Mouse (Mus musculus) heart, adult 2 months (tissue): ENCODE results near the gene Cfp. TPM values are rescaled to one million over a fixed set of nuclear protein-coding genes. Genes with fewer than 3 reads are reported as not detected.
A peak's percentile ranks its signal among the peaks of the same experiment; 100 is the strongest.

Experiments used
- DNase-seq, 2 experiments: peaks; one replicate each; pipeline ENCODE4 v3.0.0; 2021
- H3K27ac ChIP-seq: fragments of 200-600 bp; 2 replicates; pipeline ENCODE4 v1.8.1; 2022
- H3K27me3 ChIP-seq: fragments of 200-500 bp; 2 replicates; pipeline ENCODE4 v1.6.1; 2012; ENCODE audit warnings: mild to moderate bottlenecking, low read length, inconsistent platforms, mixed read lengths; ENCODE audit not compliant: control insufficient read depth, insufficient read depth
- H3K36me3 ChIP-seq: fragments of 200-500 bp; 2 replicates; pipeline ENCODE4 v1.6.1; 2012; ENCODE audit warnings: low read length, inconsistent platforms; ENCODE audit not compliant: control insufficient read depth, insufficient read depth
- H3K4me1 ChIP-seq: fragments of 200-500 bp; 2 replicates; pipeline ENCODE4 v1.6.1; 2011; ENCODE audit warnings: low read length; ENCODE audit not compliant: control insufficient read depth, insufficient read depth
- H3K4me3 ChIP-seq: fragments of 200-600 bp; 2 replicates; pipeline ENCODE4 v1.8.1; 2022
- H3K79me2 ChIP-seq: fragments of 200-500 bp; replicated peaks from 2 replicates; pipeline ENCODE4 v1.6.1; 2012; ENCODE audit warnings: mild to moderate bottlenecking, inconsistent platforms, low read length, moderate library complexity, mixed read lengths; ENCODE audit not compliant: control insufficient read depth, insufficient read depth
- H3K9ac ChIP-seq: fragments of 200-500 bp; 2 replicates; pipeline ENCODE4 v1.6.1; 2012; ENCODE audit warnings: low read depth, mild to moderate bottlenecking, control low read depth, inconsistent platforms, low read length, mixed read lengths
- CTCF ChIP-seq: fragments of 200-600 bp; IDR thresholded peaks from 2 replicates; pipeline ENCODE4 v1.8.1; 2022; ENCODE audit warnings: antibody characterized with exemption, mild to moderate bottlenecking, moderate library complexity
- EP300 ChIP-seq: fragments of 200-500 bp; IDR thresholded peaks from 2 replicates; pipeline ENCODE4 v1.6.1; 2011; ENCODE audit warnings: low read depth, low read length, control low read depth; ENCODE audit not compliant: insufficient read depth
- POLR2A ChIP-seq: fragments of 200-500 bp; IDR thresholded peaks from 2 replicates; pipeline ENCODE4 v1.6.1; 2011; ENCODE audit warnings: mild to moderate bottlenecking, low read depth, low read length, control low read depth; ENCODE audit not compliant: insufficient read depth
- WGBS: fragments of 180-500 bp; shearing (Covaris S2); methylation state at CpG from one replicate; pipeline ENCODE4 v1.1.7; 2018; 5-methylcytosine and 5-hydroxymethylcytosine counted together
- intact Hi-C: fragments of 180-260 bp; cut with DNase I; formaldehyde crosslinking; loops from one replicate; pipeline ENCODE4 v1.15.1; 2025
- polyA plus RNA-seq: library from polyadenylated mRNA; depleted of rRNA; stranded (reverse); fragments of >200 nt; gene quantifications from 2 replicates; pipeline ENCODE4 v1.2.3, GENCODE M21; 2012
- total RNA-seq, 2 experiments: library from RNA; stranded (reverse); gene quantifications; 2 replicates each; pipeline ENCODE4 v1.2.3; 2021

Gene Cfp
- total and polyA plus RNA-seq, 3 experiments = 7.9 to 12.8 (median 12.2) TPM

DNA sequence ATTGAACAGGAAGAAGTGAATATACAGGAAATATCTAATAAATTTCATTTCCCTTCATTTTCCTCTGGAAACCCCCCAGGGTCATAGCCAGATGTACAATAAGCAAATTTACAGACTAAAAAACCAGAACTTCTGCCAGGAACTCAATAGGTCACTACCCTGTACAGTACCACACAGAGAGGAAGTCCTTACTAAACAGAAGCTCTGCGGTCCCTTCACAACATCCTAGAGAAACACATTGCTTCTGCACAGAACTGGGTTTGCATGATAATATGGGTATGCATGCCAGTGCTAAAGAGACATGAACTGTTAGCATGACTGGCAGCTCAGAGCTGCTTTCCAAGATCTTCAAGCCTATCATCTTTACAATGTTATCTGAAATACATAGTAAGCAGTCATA, 1.5 kb downstream of the Cfp start:
- Histone ChIP-seq H3K4me3 (no peak overlapping the region), H3K27ac (no peak overlapping the region), H3K9ac (no peak overlapping the region), H3K27me3 (no peaks in the 10 kb centered on the region), H3K4me1 (no peaks in the 10 kb centered on the region), H3K79me2 (no peaks in the 10 kb centered on the region), H3K36me3 (no peaks in the 10 kb centered on the region)
- intact Hi-C loops = no loop called here
- TF ChIP-seq POLR2A (no peak), CTCF (no peak), EP300 (no peak)
- DNase-seq = no peak
- WGBS = 75% methylated on average over 1 of the region's 1 CpGs

DNA sequence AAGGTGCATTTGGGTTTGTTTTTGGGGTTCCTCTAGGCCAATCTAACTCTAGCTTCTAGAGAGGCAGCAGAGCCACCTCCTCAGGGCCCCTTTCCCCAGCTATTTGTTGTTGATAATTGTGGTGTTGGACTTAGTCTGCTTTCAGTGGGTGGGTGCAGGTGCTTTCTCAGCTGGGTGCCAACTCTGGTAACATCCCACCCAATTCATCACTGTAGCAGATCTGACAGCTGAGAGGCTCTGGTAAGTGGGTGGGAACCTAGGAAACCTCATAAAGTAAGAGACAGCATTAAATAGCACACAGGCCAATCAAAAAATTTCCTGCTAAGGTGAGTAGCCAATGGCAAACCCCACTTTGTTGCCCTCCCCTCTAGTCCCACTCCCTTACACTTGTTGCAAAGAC, 6.4 kb downstream of the Cfp start:
- H3K27ac ChIP-seq = no peak overlapping the region
- no peaks in the 10 kb centered on the region for H3K4me1 ChIP-seq
- no peaks in the 10 kb centered on the region for H3K79me2 ChIP-seq
- no peak for DNase-seq
- no peak overlapping the region for H3K9ac ChIP-seq
- no peak overlapping the region for H3K4me3 ChIP-seq
- H3K27me3 ChIP-seq = 0 out of 2 replicates have a peak, but pooled peaks cover 2% of the 10 kb centered on the region
- TF ChIP-seq POLR2A (no peak), CTCF (no peak), EP300 (no peak)
- intact Hi-C loops = no loop called here
- H3K36me3 ChIP-seq = no peaks in the 10 kb centered on the region

DNA sequence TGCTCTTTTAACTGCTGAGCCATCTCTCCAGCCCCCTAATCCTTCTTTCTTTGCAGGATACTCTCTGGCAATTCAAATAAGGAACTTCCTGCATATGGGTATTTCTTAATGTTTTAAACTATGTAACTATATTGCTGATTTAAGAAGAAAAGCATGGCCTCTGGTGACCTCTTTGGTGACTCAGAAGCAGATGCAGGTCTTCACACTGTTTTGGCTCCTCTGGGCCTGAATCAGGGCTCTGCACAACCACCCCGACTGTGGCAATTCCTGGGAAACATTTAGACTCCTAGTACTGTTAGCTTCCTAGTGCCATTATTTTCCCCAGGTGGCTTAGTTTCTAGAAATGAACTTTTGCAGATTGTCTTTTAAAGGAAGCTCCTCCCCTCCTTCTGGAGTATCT, 7.8 kb downstream of the Cfp start:
- no peaks in the 10 kb centered on the region for H3K36me3 ChIP-seq
- intact Hi-C loops = no loop called here
- 0 out of 2 replicates have a peak, but pooled peaks cover 2% of the 10 kb centered on the region for H3K27me3 ChIP-seq
- H3K4me1 ChIP-seq = no peaks in the 10 kb centered on the region
- DNase-seq = no peak
- WGBS = 65% methylated on average over 1 of the region's 1 CpGs
- H3K9ac ChIP-seq = no peak overlapping the region
- H3K27ac ChIP-seq = no peak overlapping the region
- TF ChIP-seq EP300 (no peak), CTCF (no peak), POLR2A (no peak)
- no peaks in the 10 kb centered on the region for H3K79me2 ChIP-seq
- no peak overlapping the region for H3K4me3 ChIP-seq

DNA sequence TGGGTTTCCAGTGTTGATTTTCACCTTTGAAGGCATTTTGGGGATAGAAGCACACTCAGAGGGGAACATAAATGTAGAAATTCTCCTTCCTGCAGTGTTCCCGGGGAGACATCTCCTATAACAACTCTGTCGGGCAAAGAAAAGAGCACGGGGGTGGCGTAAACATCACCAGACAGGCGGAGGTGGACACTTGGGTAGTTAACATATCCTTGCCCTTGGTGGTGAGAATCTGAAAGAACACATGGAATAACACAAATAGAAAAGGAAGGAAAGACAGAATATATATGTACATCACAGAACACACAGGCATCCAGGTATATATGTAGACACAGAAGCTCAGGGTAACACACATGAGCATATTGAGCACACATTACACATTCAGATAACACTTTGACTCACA, 10.0 kb downstream of the Cfp start:
- Histone ChIP-seq H3K79me2 (no peaks in the 10 kb centered on the region), H3K27ac (no peak overlapping the region), H3K27me3 (0 out of 2 replicates have a peak, but pooled peaks cover 2% of the 10 kb centered on the region), H3K36me3 (no peaks in the 10 kb centered on the region), H3K9ac (no peak overlapping the region), H3K4me3 (no peak overlapping the region), H3K4me1 (no peaks in the 10 kb centered on the region)
- DNase-seq = no peak
- TF ChIP-seq POLR2A (no peak), CTCF (no peak), EP300 (no peak)
- intact Hi-C loops = no loop called here
- 42% methylated on average over 5 of the region's 5 CpGs for WGBS

DNA sequence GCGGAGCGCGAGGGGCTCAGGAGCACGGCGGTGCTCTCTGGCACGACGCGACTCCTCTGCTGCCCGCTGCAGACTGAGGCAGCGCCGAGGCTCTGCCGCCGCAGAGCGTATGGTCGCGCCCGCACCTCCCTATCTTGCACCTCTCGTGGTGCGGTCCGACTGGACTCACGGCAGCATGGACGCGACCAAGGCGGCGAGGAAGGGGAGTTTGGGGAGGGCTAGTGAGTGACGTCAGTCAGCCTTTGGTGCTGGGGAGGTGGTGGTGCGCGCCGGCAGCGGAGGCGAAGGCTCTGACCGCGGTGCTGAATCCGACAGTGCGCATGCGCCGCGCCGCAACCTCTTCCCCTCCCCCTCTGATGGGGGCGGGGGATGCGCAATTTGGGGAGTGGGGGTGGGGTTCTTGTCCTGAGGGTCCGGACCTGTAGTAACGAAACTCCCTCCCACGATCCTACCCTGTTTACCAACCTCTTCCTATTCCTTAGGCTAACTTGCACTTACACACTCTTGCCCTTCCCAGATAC, 10.5 kb downstream of the Cfp start, which contains the start of gene Syn1:
TSS of gene Syn1 (minus strand) at position 161 of the 521 bp plus-strand sequence.
- no peaks in the 10 kb centered on the region for H3K36me3 ChIP-seq
- 18% methylated on average over 44 of the region's 44 CpGs for WGBS
- TF ChIP-seq CTCF (no peak), POLR2A (no peak), EP300 (no peak)
- peak within 1 kb of the TSS; percentile 35; the same call in 1 of the 2 replicates for H3K4me3 ChIP-seq
- no peaks in the 10 kb centered on the region for H3K4me1 ChIP-seq
- H3K79me2 ChIP-seq = no peaks in the 10 kb centered on the region
- peak within 1 kb of the TSS; percentile 29 for H3K9ac ChIP-seq
- no peak within 1 kb of the TSS for H3K27ac ChIP-seq
- 0 out of 2 replicates have a peak, but pooled peaks cover 2% of the 10 kb centered on the region for H3K27me3 ChIP-seq
- intact Hi-C loops = no loop called here
- peak; percentile 66 to 80 for DNase-seq

DNA sequence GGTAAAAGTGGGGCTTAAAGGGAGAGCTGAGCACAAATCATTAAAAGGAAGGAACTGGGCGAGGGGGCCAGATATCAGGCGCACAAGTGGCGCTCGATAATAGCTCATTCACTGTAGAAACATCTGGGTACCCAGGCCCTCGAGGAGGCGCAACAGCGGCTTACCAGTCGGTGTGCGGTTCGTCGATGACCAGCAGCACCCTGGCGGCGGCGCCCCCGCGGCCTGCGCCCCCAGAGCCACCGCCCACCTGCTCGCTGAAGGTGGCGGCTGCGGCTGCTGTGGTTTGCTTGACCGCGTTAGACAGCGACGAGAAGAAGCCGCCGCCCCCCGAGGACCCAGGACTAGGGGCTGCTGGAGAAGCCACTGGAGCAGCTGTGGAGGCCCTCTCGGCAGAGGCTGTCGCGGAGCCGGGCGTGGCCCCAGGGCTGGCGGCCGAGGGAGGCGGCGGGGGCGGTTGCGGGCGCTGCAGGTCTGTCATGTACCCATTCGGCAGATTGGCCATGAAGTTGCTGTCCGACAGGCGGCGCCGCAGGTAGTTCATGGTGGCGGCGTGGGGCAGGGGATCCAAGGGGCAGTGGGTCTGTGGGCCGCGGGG, 11.0 kb downstream of the Cfp start:
- H3K4me3 ChIP-seq = peak overlapping the region; percentile 35; the same call in 1 of the 2 replicates
- no peaks in the 10 kb centered on the region for H3K79me2 ChIP-seq
- peak overlapping the region; percentile 29 for H3K9ac ChIP-seq
- H3K4me1 ChIP-seq = no peaks in the 10 kb centered on the region
- no peak overlapping the region for H3K27ac ChIP-seq
- peak in 1 of 2 experiments; percentile 35 for DNase-seq
- 0 out of 2 replicates have a peak, but pooled peaks cover 2% of the 10 kb centered on the region for H3K27me3 ChIP-seq
- intact Hi-C loops = no loop called here
- TF ChIP-seq CTCF (no peak), POLR2A (no peak), EP300 (no peak)
- H3K36me3 ChIP-seq = no peaks in the 10 kb centered on the region
- 17% methylated on average over 49 of the region's 49 CpGs for WGBS
